8 mouse cellular contexts compared by ENCODE assay signal in genomic region chr14:54994136-54994868, GRCm38 (mm10). TPM values are rescaled to one million over a fixed set of nuclear protein-coding genes. Genes with fewer than 3 reads are reported as not detected.
DNase-seq lines count a peak whose midpoint lies in the region; ATAC-seq lines count a peak whose summit lies in the region.
"Had no signal": no experiment of that assay in that cellular context is flagged by ENCODE, and none has a peak within 500 bp of the region (broad histone marks: within the 10 kb centered on the region; RNA-seq: fewer than 3 reads in every experiment).

Gene Myh7 (minus strand): TSS chr14:54994626.

- no peaks in the 10 kb centered on the region for H3K36me3 ChIP-seq in embryonic facial prominence, embryonic 10.5 days (replicated peaks)
- H3K36me3 ChIP-seq in embryonic facial prominence, embryonic 15.5 days, result no peaks in the 10 kb centered on the region
- H3K36me3 ChIP-seq in heart, embryonic 14.5 days (ENCODE audit: control insufficient read depth, insufficient read depth, low read length), result peaks cover 41% of the 10 kb centered on the region
- no peaks in the 10 kb centered on the region for H3K36me3 ChIP-seq in limb, embryonic 15.5 days
- no peaks in the 10 kb centered on the region for H3K36me3 ChIP-seq in kidney, embryonic 14.5 days (ENCODE audit: control insufficient read depth, insufficient read depth, low read length)

- peak within 1 kb of the TSS; percentile 75 for H3K27ac ChIP-seq in embryonic facial prominence, embryonic 10.5 days (replicated peaks)
- H3K27ac ChIP-seq in embryonic facial prominence, embryonic 15.5 days (replicated peaks), result 0 out of 2 replicates have a peak within 1 kb of the TSS, but pooled peaks have one; percentile 41
- H3K27ac ChIP-seq in heart, embryonic 14.5 days (replicated peaks in 1 of 2; ENCODE audit: control insufficient read depth in 1 of 2, insufficient read depth in 1 of 2, low read depth in 2 of 2, low read length in 2 of 2), result peak within 1 kb of the TSS; percentile 99 to 100
- peak within 1 kb of the TSS; percentile 23; the same call in 1 of the 2 replicates for H3K27ac ChIP-seq in limb, embryonic 15.5 days
- H3K27ac ChIP-seq in kidney, embryonic 14.5 days (ENCODE audit: low read depth, low read length), result no peak within 1 kb of the TSS

- DNase-seq in embryonic facial prominence, embryonic 10.5 days (ENCODE audit: low spot score), result no peak
- DNase-seq in thymus, postnatal 25 days, result no peak
- no peak for DNase-seq in ovary, postnatal 14 days (ENCODE audit: low spot score)

- no peak within 1 kb of the TSS for H3K4me2 ChIP-seq in embryonic facial prominence, embryonic 15.5 days (replicated peaks)
- H3K4me2 ChIP-seq in heart, embryonic 14.5 days (ENCODE audit: low read length), result peak within 1 kb of the TSS; percentile 73
- no peak within 1 kb of the TSS for H3K4me2 ChIP-seq in limb, embryonic 15.5 days
- H3K4me2 ChIP-seq in kidney, embryonic 14.5 days (replicated peaks; ENCODE audit: low read depth, low read length), result no peak within 1 kb of the TSS

- H3K9ac ChIP-seq in embryonic facial prominence, embryonic 15.5 days, result no peak within 1 kb of the TSS
- H3K9ac ChIP-seq in heart, embryonic 14.5 days (ENCODE audit: low read length), result peak within 1 kb of the TSS; percentile 100
- H3K9ac ChIP-seq in limb, embryonic 15.5 days, result no peak within 1 kb of the TSS
- no peak within 1 kb of the TSS; the same call in 1 of the 2 replicates for H3K9ac ChIP-seq in kidney, embryonic 14.5 days (ENCODE audit: low read depth, low read length)

- H3K4me3 ChIP-seq in embryonic facial prominence, embryonic 10.5 days, result no peak within 1 kb of the TSS
- no peak within 1 kb of the TSS for H3K4me3 ChIP-seq in embryonic facial prominence, embryonic 15.5 days (replicated peaks)
- H3K4me3 ChIP-seq in heart, embryonic 14.5 days (ENCODE audit: control insufficient read depth in 1 of 2, insufficient read depth in 1 of 2, low read depth in 1 of 2, low read length in 2 of 2), result peak within 1 kb of the TSS; percentile 62 to 66
- H3K4me3 ChIP-seq in limb, embryonic 15.5 days, result no peak within 1 kb of the TSS
- no peak within 1 kb of the TSS for H3K4me3 ChIP-seq in kidney, embryonic 14.5 days (ENCODE audit: low read length)
- H3K4me3 ChIP-seq: megakaryocyte, embryonic 14.5 days had no signal

- no peaks in the 10 kb centered on the region for H3K27me3 ChIP-seq in embryonic facial prominence, embryonic 10.5 days (replicated peaks; ENCODE audit: low read depth, poor library complexity, severe bottlenecking)
- no peaks in the 10 kb centered on the region for H3K27me3 ChIP-seq in embryonic facial prominence, embryonic 15.5 days
- 0 out of 2 replicates have a peak, but pooled peaks cover 3% of the 10 kb centered on the region for H3K27me3 ChIP-seq in heart, embryonic 14.5 days (ENCODE audit: control insufficient read depth, insufficient read depth, low read length)
- no peaks in the 10 kb centered on the region for H3K27me3 ChIP-seq in limb, embryonic 15.5 days
- no peaks in the 10 kb centered on the region for H3K27me3 ChIP-seq in kidney, embryonic 14.5 days (ENCODE audit: control insufficient read depth, insufficient read depth, low read length)

- ATAC-seq in embryonic facial prominence, embryonic 15.5 days (ENCODE audit: insufficient number of reproducible peaks, low FRiP score, low TSS enrichment, low read depth), result no peak
- ATAC-seq in heart, embryonic 14.5 days (ENCODE audit: insufficient number of reproducible peaks, insufficient read depth, low FRiP score, low read depth), result peak; percentile 66
- no peak; the same call in 1 of the 2 replicates for ATAC-seq in limb, embryonic 15.5 days (ENCODE audit: insufficient number of reproducible peaks, low FRiP score, low TSS enrichment, low read depth)
- no peak for ATAC-seq in kidney, embryonic 14.5 days (ENCODE audit: low FRiP score, low TSS enrichment)

- no peaks in the 10 kb centered on the region for H3K9me3 ChIP-seq in embryonic facial prominence, embryonic 10.5 days
- H3K9me3 ChIP-seq in embryonic facial prominence, embryonic 15.5 days (replicated peaks), result no peaks in the 10 kb centered on the region
- H3K9me3 ChIP-seq in heart, embryonic 14.5 days (ENCODE audit: control insufficient read depth, low read length), result no peaks in the 10 kb centered on the region
- no peaks in the 10 kb centered on the region for H3K9me3 ChIP-seq in limb, embryonic 15.5 days
- no peaks in the 10 kb centered on the region for H3K9me3 ChIP-seq in kidney, embryonic 14.5 days (ENCODE audit: control insufficient read depth, low read length)
- H3K9me3 ChIP-seq: megakaryocyte, embryonic 14.5 days had no signal

- 53% methylated on average over 11 of the region's 11 CpGs for WGBS in embryonic facial prominence, embryonic 10.5 days
- WGBS in embryonic facial prominence, embryonic 15.5 days, result 49% methylated on average over 11 of the region's 11 CpGs
- WGBS in heart, embryonic 14.5 days, result 13% methylated on average over 11 of the region's 11 CpGs
- WGBS in limb, embryonic 15.5 days, result 53% methylated on average over 11 of the region's 11 CpGs
- WGBS in kidney, embryonic 14.5 days, result 49% methylated on average over 11 of the region's 11 CpGs

- H3K4me1 ChIP-seq in embryonic facial prominence, embryonic 10.5 days, result peaks cover 54% of the 10 kb centered on the region
- H3K4me1 ChIP-seq in embryonic facial prominence, embryonic 15.5 days, result peaks cover 17% of the 10 kb centered on the region
- H3K4me1 ChIP-seq in heart, embryonic 14.5 days (ENCODE audit: control insufficient read depth in 2 of 2, insufficient read depth in 2 of 2, low read length in 2 of 2), result peaks cover 29 to 32% of the 10 kb centered on the region in 2 experiments
- H3K4me1 ChIP-seq in limb, embryonic 15.5 days, result peaks cover 10% of the 10 kb centered on the region
- H3K4me1 ChIP-seq in kidney, embryonic 14.5 days (ENCODE audit: control insufficient read depth, insufficient read depth, low read length), result peaks cover 14% of the 10 kb centered on the region

RNA-seq across cellular contexts. Expression of gene Myh7, which starts in this region (rescaled TPM):
- 1.9 and 8.4 TPM in 2 replicates for polyA plus RNA-seq in embryonic facial prominence, embryonic 10.5 days (2016; fragmentation: Nextera tagmentation; extraction: Ambion mirVana)
- 21.5 and 33.1 TPM in 2 replicates for polyA plus RNA-seq in embryonic facial prominence, embryonic 15.5 days (2015; fragmentation: Nextera tagmentation; extraction: Ambion mirVana)
- 5,319 and 5,796 TPM in 2 replicates for polyA plus RNA-seq in heart, embryonic 14.5 days (2014; fragmentation: Nextera tagmentation; extraction: Ambion mirVana)
- 33.5 and 95.2 TPM in 2 replicates for polyA plus RNA-seq in limb, embryonic 15.5 days (2015; fragmentation: Nextera tagmentation; extraction: Ambion mirVana)
- 0.11 and 2.0 TPM in 2 replicates for polyA plus RNA-seq in kidney, embryonic 14.5 days (2014; fragmentation: Nextera tagmentation; extraction: Ambion mirVana)

Comparison
In these comparisons a context has a peak if more than half of its experiments do, and no peak if none do; other contexts are left out.
1. RNA of gene Myh7 (polyA plus RNA-seq): 5,319 to 5,796 TPM in heart, embryonic 14.5 days; 33.5 to 95.2 TPM in limb, embryonic 15.5 days, 21.5 to 33.1 TPM in embryonic facial prominence, embryonic 15.5 days, 0.11 to 2.0 TPM in kidney, embryonic 14.5 days and 1.9 to 8.4 TPM in embryonic facial prominence, embryonic 10.5 days; every median in the first group is over 10 times any median in the second.
2. H3K4me3 ChIP-seq: peak in heart, embryonic 14.5 days (2 of 2); none in embryonic facial prominence, embryonic 10.5 days (single experiment), embryonic facial prominence, embryonic 15.5 days (single experiment), limb, embryonic 15.5 days (single experiment) and kidney, embryonic 14.5 days (single experiment).